Mouse (Mus musculus) MEL (cell line): Measurements from ENCODE around the gene H2afv. TPM values are rescaled to one million over a fixed set of nuclear protein-coding genes. Genes with fewer than 3 reads are reported as not detected.
A peak's percentile ranks its signal among the peaks of the same experiment; 100 is the strongest.

ENCODE experiments used
- DNase-seq: peaks from one replicate; pipeline ENCODE4 v3.0.0; 2011; ENCODE audit warnings: low read depth, low spot score
- H3K27ac ChIP-seq: 2 replicates; pipeline ENCODE4 v1.5.1; 2012; ENCODE audit warnings: low read depth, mild to moderate bottlenecking, control low read depth, low read length, moderate library complexity; ENCODE audit not compliant: control insufficient read depth
- H3K27me3 ChIP-seq, 2 experiments: fragments of 150-350 bp in 1 of 2; sonication (generic) in 1 of 2; 2 replicates each; pipeline ENCODE4 v1.6.1; 2012; ENCODE audit warnings: low read length in 2 of 2, mild to moderate bottlenecking in 2 of 2, improper control_type of control experiment in 1 of 2, moderate library complexity in 1 of 2; ENCODE audit not compliant: insufficient read depth in 2 of 2, control insufficient read depth in 1 of 2
- H3K36me3 ChIP-seq, 2 experiments: 2 replicates each; pipeline ENCODE4 v1.6.1; 2012 to 2014; ENCODE audit warnings: low read length in 2 of 2, improper control_type of control experiment in 1 of 2, inconsistent platforms in 1 of 2, mild to moderate bottlenecking in 1 of 2; ENCODE audit not compliant: insufficient read depth in 2 of 2, control insufficient read depth in 1 of 2
- H3K4me1 ChIP-seq, 2 experiments: fragments of 150-350 bp in 1 of 2; sonication (generic) in 1 of 2; 2 replicates each; pipeline ENCODE4 v1.6.1; 2012; ENCODE audit warnings: low read length in 2 of 2, improper control_type of control experiment in 1 of 2, mild to moderate bottlenecking in 1 of 2; ENCODE audit not compliant: insufficient read depth in 2 of 2, control insufficient read depth in 1 of 2
- H3K4me3 ChIP-seq, 2 experiments: fragments of 150-350 bp in 1 of 2; sonication (generic) in 1 of 2; 2 replicates each; pipeline ENCODE4 v1.5.1; 2012; ENCODE audit warnings: low read depth in 2 of 2, low read length in 2 of 2, mild to moderate bottlenecking in 2 of 2, moderate library complexity in 2 of 2, control low read depth in 1 of 2, improper control_type of control experiment in 1 of 2; ENCODE audit not compliant: control insufficient read depth in 1 of 2, insufficient read depth in 1 of 2
- H3K79me2 ChIP-seq: 2 replicates; pipeline ENCODE4 v1.6.1; 2012; ENCODE audit warnings: mild to moderate bottlenecking, low read length, moderate library complexity; ENCODE audit not compliant: control insufficient read depth, poor library complexity, insufficient read depth
- H3K9ac ChIP-seq: 2 replicates; pipeline ENCODE4 v1.6.1; 2012; ENCODE audit warnings: low read depth, mild to moderate bottlenecking, control low read depth, low read length, moderate library complexity; ENCODE audit not compliant: control insufficient read depth, poor library complexity, severe bottlenecking
- H3K9me3 ChIP-seq: fragments of 150-350 bp; sonication (generic); replicated peaks from 2 replicates; pipeline ENCODE4 v1.6.1; 2012; ENCODE audit warnings: mild to moderate bottlenecking, low read length, improper control_type of control experiment, moderate library complexity; ENCODE audit not compliant: insufficient read depth
- CHD2 ChIP-seq: IDR thresholded peaks from 2 replicates; pipeline ENCODE4 v1.6.1; 2011; ENCODE audit warnings: low read length, improper control_type of control experiment
- E2F4 ChIP-seq: IDR thresholded peaks from 2 replicates; pipeline ENCODE4 v1.6.1; 2011; ENCODE audit warnings: low read depth, low read length, improper control_type of control experiment, borderline replicate concordance
- ELF1 ChIP-seq: IDR thresholded peaks from 2 replicates; pipeline ENCODE4 v1.6.1; 2014; ENCODE audit warnings: low read depth, mild to moderate bottlenecking, inconsistent platforms, low read length, improper control_type of control experiment, moderate library complexity
- EP300 ChIP-seq, 2 experiments: IDR thresholded peaks; 2 replicates each; pipeline ENCODE4 v1.6.1; 2011; ENCODE audit warnings: improper control_type of control experiment in 2 of 2, low read length in 2 of 2, low read depth in 1 of 2, mild to moderate bottlenecking in 1 of 2
- ETS1 ChIP-seq: IDR thresholded peaks from 2 replicates; pipeline ENCODE4 v1.6.1; 2012; ENCODE audit warnings: low read depth, mild to moderate bottlenecking, inconsistent platforms, low read length, improper control_type of control experiment, moderate library complexity
- GABPA ChIP-seq: IDR thresholded peaks from 2 replicates; pipeline ENCODE4 v1.6.1; 2012; ENCODE audit warnings: low read depth, mild to moderate bottlenecking, inconsistent platforms, low read length, improper control_type of control experiment, moderate library complexity
- GATA1 ChIP-seq: IDR thresholded peaks from 2 replicates; pipeline ENCODE4 v1.6.1; 2011; ENCODE audit warnings: low read depth, low read length, improper control_type of control experiment
- HCFC1 ChIP-seq: IDR thresholded peaks from 2 replicates; pipeline ENCODE4 v1.6.1; 2012; ENCODE audit warnings: low read depth, mild to moderate bottlenecking, inconsistent platforms, low read length, improper control_type of control experiment, moderate library complexity
- JUND ChIP-seq: IDR thresholded peaks from 2 replicates; pipeline ENCODE4 v1.6.1; 2011; ENCODE audit warnings: low read depth, mild to moderate bottlenecking, improper control_type of control experiment, low read length
- MAX ChIP-seq: IDR thresholded peaks from 2 replicates; pipeline ENCODE4 v1.6.1; 2011; ENCODE audit warnings: low read length, improper control_type of control experiment
- MAZ ChIP-seq: IDR thresholded peaks from 2 replicates; pipeline ENCODE4 v1.6.1; 2012; ENCODE audit warnings: low read depth, mild to moderate bottlenecking, inconsistent platforms, low read length, improper control_type of control experiment
- POLR2AphosphoS2 ChIP-seq: IDR thresholded peaks from 2 replicates; pipeline ENCODE4 v1.6.1; 2011; ENCODE audit warnings: low read length, improper control_type of control experiment
- RAD21 ChIP-seq: IDR thresholded peaks from 2 replicates; pipeline ENCODE4 v1.6.1; 2011; ENCODE audit warnings: mild to moderate bottlenecking, low read depth, low read length, improper control_type of control experiment
- TAL1 ChIP-seq: IDR thresholded peaks from 2 replicates; pipeline ENCODE4 v1.6.1; 2012; ENCODE audit warnings: mild to moderate bottlenecking, inconsistent platforms, low read length, moderate library complexity, mixed read lengths
- TBP ChIP-seq: IDR thresholded peaks from 2 replicates; pipeline ENCODE4 v1.8.0; 2011; ENCODE audit warnings: low read depth, low read length, improper control_type of control experiment
- USF1 ChIP-seq: IDR thresholded peaks from 2 replicates; pipeline ENCODE4 v1.6.1; 2014; ENCODE audit warnings: low read depth, mild to moderate bottlenecking, inconsistent platforms, low read length, improper control_type of control experiment, moderate library complexity
- ZC3H11A ChIP-seq: IDR thresholded peaks from 2 replicates; pipeline ENCODE4 v1.6.1; 2012; ENCODE audit warnings: low read depth, mild to moderate bottlenecking, inconsistent platforms, low read length, improper control_type of control experiment
- ZKSCAN1 ChIP-seq: IDR thresholded peaks from 2 replicates; pipeline ENCODE4 v1.6.1; 2012; ENCODE audit warnings: low read depth, mild to moderate bottlenecking, inconsistent platforms, low read length, improper control_type of control experiment, moderate library complexity
- ZMIZ1 ChIP-seq: IDR thresholded peaks from 2 replicates; pipeline ENCODE4 v1.6.1; 2012; ENCODE audit warnings: low read depth, mild to moderate bottlenecking, inconsistent platforms, low read length, improper control_type of control experiment, moderate library complexity
- polyA plus RNA-seq, 2 experiments: library from polyadenylated mRNA; stranded (reverse) in 1 of 2; unstranded in 1 of 2; fragments of >175 nt in 1 of 2; fragments of >200 nt in 1 of 2; gene quantifications; 2 replicates each; pipeline versions ENCODE4 v1.2.1 to v1.2.4; 2012; ENCODE audit warnings: low replicate concordance in 2 of 2, low read depth in 1 of 2; ENCODE audit not compliant: insufficient read length in 2 of 2, insufficient read depth in 1 of 2, missing spikeins in 1 of 2
- total RNA-seq: library from RNA; depleted of rRNA; stranded (reverse); fragments of 300-350 nt; gene quantifications from 2 replicates; pipeline ENCODE4 v1.2.3, GENCODE M21; 2012

Gene H2afv
- total and polyA plus RNA-seq, 3 experiments, result 97.2 to 159 TPM; not detected in 1

GRCm38 (mm10) chr11:6392857-6393256 is 51.4 kb downstream of the H2afv start (continued):
- TF ChIP-seq HCFC1 (no peak), TAL1 (peak; percentile 69)

DNA sequence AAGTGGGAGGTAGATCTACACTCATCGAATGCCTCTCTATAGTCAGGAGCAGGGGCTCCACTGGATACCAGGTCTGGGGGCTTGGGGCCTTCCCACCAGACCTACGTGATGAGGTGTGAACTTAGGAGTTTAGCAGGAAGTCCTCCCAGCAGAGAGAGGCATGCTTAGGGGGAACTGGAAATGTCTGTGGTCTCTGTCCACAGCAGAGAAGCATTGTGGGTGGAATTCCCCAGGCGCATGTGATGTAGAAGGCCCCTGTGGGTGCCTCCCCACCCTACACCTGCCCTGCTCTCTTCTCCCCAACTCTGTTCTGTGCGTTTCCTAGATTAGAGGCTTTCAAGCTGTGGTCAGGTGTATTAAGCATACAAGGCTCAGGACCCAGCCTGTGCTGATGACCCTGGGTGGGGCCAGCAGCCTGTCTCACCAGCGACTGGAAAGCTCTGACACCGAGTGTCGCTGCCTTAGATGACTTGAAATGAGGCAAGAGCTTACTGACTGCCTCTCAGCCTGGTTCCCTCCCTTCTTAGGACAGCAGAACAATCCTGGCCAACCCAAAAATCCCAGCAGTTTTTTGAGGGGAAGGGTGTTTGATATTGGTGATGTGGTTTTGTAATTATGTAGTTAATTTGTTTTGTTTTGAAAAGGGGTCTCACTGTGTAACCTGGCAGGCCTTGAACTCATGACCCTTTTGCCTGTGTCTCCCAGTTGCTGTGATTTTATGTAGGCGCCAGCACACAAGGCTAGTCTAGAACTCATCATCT is 52.5 kb downstream of the H2afv start:
- Histone ChIP-seq H3K4me1 (peaks cover 10 to 28% of the 10 kb centered on the region in 2 experiments), H3K79me2 (peaks cover 35% of the 10 kb centered on the region), H3K36me3 (peaks cover 0 to 32% of the 10 kb centered on the region in 2 experiments; a peak in 2 of 4 replicates), H3K27me3 (no peaks in the 10 kb centered on the region), H3K9me3 (no peaks in the 10 kb centered on the region), H3K4me3 (no peak overlapping the region), H3K9ac (no peak overlapping the region), H3K27ac (no peak overlapping the region)
- no peak for DNase-seq
- no peak for TF ChIP-seq ZKSCAN1
- no peak for TF ChIP-seq CHD2
- TF ChIP-seq GABPA, result no peak
- TF ChIP-seq RAD21, result no peak
- TF ChIP-seq EP300 (IDR thresholded peaks at IDR 0.05; ENCODE audit: low read depth in 1 of 2, low read length in 2 of 2), result no peak
- no peak for TF ChIP-seq TAL1
- no peak for TF ChIP-seq GATA1
- no peak for TF ChIP-seq ETS1
- TF ChIP-seq ZMIZ1, result no peak
- no peak for TF ChIP-seq E2F4
- no peak for TF ChIP-seq ZC3H11A
- no peak for TF ChIP-seq MAX
- no peak for TF ChIP-seq JUND
- TF ChIP-seq USF1, result no peak
- no peak for TF ChIP-seq TBP
- no peak for TF ChIP-seq ELF1

DNA sequence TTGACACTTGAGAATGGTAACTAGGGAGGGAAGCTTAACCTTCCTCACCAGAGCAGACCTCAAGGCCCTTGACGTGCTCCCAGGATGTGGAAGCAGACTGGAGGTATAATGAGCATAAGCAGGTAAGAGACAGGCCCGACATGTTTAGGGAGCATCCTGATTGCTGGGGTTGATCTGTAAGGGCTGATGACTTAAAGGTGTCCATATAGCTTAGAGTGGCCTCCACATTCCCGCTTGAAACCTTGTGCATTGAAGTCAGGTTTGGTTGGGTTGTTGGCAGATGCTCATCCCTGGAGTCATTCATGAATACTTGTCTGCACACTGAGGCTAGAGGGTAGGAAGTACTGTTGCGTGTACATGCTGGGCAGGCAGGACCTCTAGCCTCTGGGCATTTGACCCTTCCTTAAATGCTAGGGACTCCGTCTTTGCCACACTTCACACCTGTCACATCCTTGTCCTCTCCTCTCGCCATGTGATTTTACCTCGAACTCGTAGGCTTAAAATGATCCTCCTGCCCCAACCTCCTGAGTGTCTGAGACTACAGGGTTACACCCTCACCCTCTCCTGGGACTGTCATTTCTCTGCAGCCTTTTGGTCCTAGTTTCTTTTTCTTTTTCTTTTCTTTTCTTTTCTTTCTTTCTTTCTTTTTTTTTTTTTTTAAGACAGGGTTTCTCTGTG is 53.7 kb downstream of the H2afv start:
- Histone ChIP-seq H3K4me3 (peak overlapping the region; percentile 94 to 99), H3K9me3 (no peaks in the 10 kb centered on the region), H3K27ac (no peak overlapping the region), H3K4me1 (peaks cover 10 to 28% of the 10 kb centered on the region in 2 experiments), H3K27me3 (no peaks in the 10 kb centered on the region), H3K36me3 (peaks cover 0 to 32% of the 10 kb centered on the region in 2 experiments; a peak in 2 of 4 replicates), H3K9ac (peak overlapping the region; percentile 74), H3K79me2 (peaks cover 35% of the 10 kb centered on the region)
- DNase-seq, result peak; percentile 44
- TF ChIP-seq MAX (0 out of 2 replicates have a peak, but pooled peaks have one; percentile 12), MAZ (no peak), POLR2AphosphoS2 (no peak)
